Mouse (Mus musculus) kidney, embryonic 15.5 days (tissue): Measurements from ENCODE around the gene St3gal4. TPM values are rescaled to one million over a fixed set of nuclear protein-coding genes. Genes with fewer than 3 reads are reported as not detected.

Experiments
- ATAC-seq: fragments of 200-750 bp; cut with Nextera tagmentation; replicated peaks from 2 replicates; pipeline ENCODE4 v1.8.0; 2017; ENCODE audit warnings: moderate TSS enrichment; ENCODE audit not compliant: low FRiP score
- H3K27ac ChIP-seq: fragments of 300-500 bp; sonication (generic); 2 replicates; pipeline ENCODE4 v1.5.1; 2015; ENCODE audit warnings: mild to moderate bottlenecking, inconsistent platforms
- H3K27me3 ChIP-seq: fragments of 300-500 bp; sonication (generic); 2 replicates; pipeline ENCODE4 v1.6.1; 2015; ENCODE audit warnings: inconsistent platforms
- H3K36me3 ChIP-seq: fragments of 300-500 bp; sonication (generic); 2 replicates; pipeline ENCODE4 v1.6.1; 2015; ENCODE audit warnings: inconsistent platforms
- H3K4me1 ChIP-seq: fragments of 300-500 bp; sonication (generic); 2 replicates; pipeline ENCODE4 v1.6.1; 2015; ENCODE audit warnings: inconsistent platforms
- H3K4me2 ChIP-seq: fragments of 300-500 bp; sonication (generic); 2 replicates; pipeline ENCODE4 v1.6.1; 2015; ENCODE audit warnings: moderate library complexity, mild to moderate bottlenecking, inconsistent platforms
- H3K4me3 ChIP-seq: fragments of 300-500 bp; sonication (generic); replicated peaks from 2 replicates; pipeline ENCODE4 v1.5.1; 2015; ENCODE audit warnings: mild to moderate bottlenecking, inconsistent platforms
- H3K9ac ChIP-seq: fragments of 300-500 bp; sonication (generic); 2 replicates; pipeline ENCODE4 v1.6.1; 2015; ENCODE audit warnings: mild to moderate bottlenecking, inconsistent platforms
- H3K9me3 ChIP-seq: fragments of 300-500 bp; sonication (generic); replicated peaks from 2 replicates; pipeline ENCODE4 v1.6.1; 2016; ENCODE audit warnings: inconsistent platforms
- WGBS: fragments of 180-500 bp; shearing (Covaris S2); methylation state at CpG from one replicate; pipeline ENCODE4 v1.1.7; 2015; ENCODE audit warnings: mixed read lengths; 5-methylcytosine and 5-hydroxymethylcytosine counted together
- polyA plus RNA-seq: library from polyadenylated mRNA; unstranded; fragments of >200 nt; fragmentation: Nextera tagmentation; extraction: Ambion mirVana; gene quantifications from 2 replicates; pipeline ENCODE4 v1.2.1, GENCODE M21; 2015

Gene St3gal4
- polyA plus RNA-seq, 1 experiment from 2014 or later, result 17.8 TPM

- Histone ChIP-seq H3K4me2 (peak overlapping the region; percentile 22), H3K27me3 (no peaks in the 10 kb centered on the region), H3K36me3 (no peaks in the 10 kb centered on the region), H3K9me3 (no peaks in the 10 kb centered on the region), H3K4me1 (peaks cover 27% of the 10 kb centered on the region), H3K4me3 (no peak overlapping the region), H3K9ac (no peak overlapping the region), H3K27ac (no peak overlapping the region)
- ATAC-seq, result no peak
- WGBS, result 22% methylated on average over 19 of the region's 19 CpGs
These were observed 7.0 kb downstream of the St3gal4 start for GRCm38 (mm10) chr9:35111941-35112595.

- no peaks in the 10 kb centered on the region for H3K9me3 ChIP-seq
- H3K27ac ChIP-seq, result no peak overlapping the region
- no peaks in the 10 kb centered on the region for H3K27me3 ChIP-seq
- H3K36me3 ChIP-seq, result no peaks in the 10 kb centered on the region
- H3K4me2 ChIP-seq, result no peak overlapping the region; the same call in 1 of the 2 replicates
- no peak overlapping the region for H3K9ac ChIP-seq
- no peak overlapping the region for H3K4me3 ChIP-seq
- H3K4me1 ChIP-seq, result peaks cover 25% of the 10 kb centered on the region
- no peak for ATAC-seq
- 84% methylated on average over 7 of the region's 7 CpGs for WGBS
These were observed 7.6 kb downstream of the St3gal4 start for GRCm38 (mm10) chr9:35111446-35111845.

- WGBS, result 74% methylated on average over 4 of the region's 4 CpGs
- Histone ChIP-seq H3K4me1 (peaks cover 22% of the 10 kb centered on the region), H3K9ac (no peak overlapping the region), H3K4me2 (no peak overlapping the region), H3K36me3 (no peaks in the 10 kb centered on the region), H3K27me3 (no peaks in the 10 kb centered on the region), H3K27ac (no peak overlapping the region), H3K4me3 (no peak overlapping the region), H3K9me3 (no peaks in the 10 kb centered on the region)
- ATAC-seq, result no peak
These were observed 8.5 kb downstream of the St3gal4 start for GRCm38 (mm10) chr9:35110567-35110966.

GRCm38 (mm10) chr9:35110051-35110450 lies 9.0 kb downstream of the St3gal4 start:
- Histone ChIP-seq H3K27ac (no peak overlapping the region), H3K9me3 (no peaks in the 10 kb centered on the region), H3K4me2 (no peak overlapping the region), H3K4me1 (peaks cover 20% of the 10 kb centered on the region), H3K4me3 (no peak overlapping the region), H3K27me3 (no peaks in the 10 kb centered on the region), H3K36me3 (no peaks in the 10 kb centered on the region), H3K9ac (no peak overlapping the region)
- 88% methylated on average over 5 of the region's 5 CpGs for WGBS
- ATAC-seq, result no peak

- Histone ChIP-seq H3K27ac (no peak overlapping the region), H3K9me3 (no peaks in the 10 kb centered on the region), H3K9ac (no peak overlapping the region), H3K27me3 (no peaks in the 10 kb centered on the region), H3K4me3 (no peak overlapping the region), H3K4me2 (no peak overlapping the region), H3K4me1 (peaks cover 20% of the 10 kb centered on the region), H3K36me3 (no peaks in the 10 kb centered on the region)
- 57% methylated on average over 5 of the region's 5 CpGs for WGBS
- ATAC-seq, result no peak
These were observed 10.2 kb downstream of the St3gal4 start for GRCm38 (mm10) chr9:35108916-35109315.

- H3K4me3 ChIP-seq, result no peak overlapping the region
- peaks cover 20% of the 10 kb centered on the region for H3K4me1 ChIP-seq
- 76% methylated on average over 3 of the region's 3 CpGs for whole genome bisulfite sequencing
- no peaks in the 10 kb centered on the region for H3K36me3 ChIP-seq
- H3K27me3 ChIP-seq, result no peaks in the 10 kb centered on the region
- no peak overlapping the region for H3K9ac ChIP-seq
- H3K27ac ChIP-seq, result no peak overlapping the region
- ATAC-seq, result no peak
- no peaks in the 10 kb centered on the region for H3K9me3 ChIP-seq
- H3K4me2 ChIP-seq, result no peak overlapping the region
These were observed 11.0 kb downstream of the St3gal4 start for GRCm38 (mm10) chr9:35108066-35108465.

- ATAC-seq, result no peak
- H3K9me3 ChIP-seq, result no peaks in the 10 kb centered on the region
- 88% methylated on average over 5 of the region's 5 CpGs for WGBS
- H3K9ac ChIP-seq, result no peak overlapping the region
- no peaks in the 10 kb centered on the region for H3K27me3 ChIP-seq
- H3K4me1 ChIP-seq, result peaks cover 20% of the 10 kb centered on the region
- no peak overlapping the region for H3K4me2 ChIP-seq
- H3K36me3 ChIP-seq, result no peaks in the 10 kb centered on the region
- H3K27ac ChIP-seq, result no peak overlapping the region
- H3K4me3 ChIP-seq, result no peak overlapping the region
These were observed 11.7 kb downstream of the St3gal4 start for GRCm38 (mm10) chr9:35107396-35107795.

- Histone ChIP-seq H3K4me3 (no peak overlapping the region), H3K9me3 (no peaks in the 10 kb centered on the region), H3K4me2 (no peak overlapping the region), H3K27ac (no peak overlapping the region), H3K36me3 (no peaks in the 10 kb centered on the region), H3K27me3 (no peaks in the 10 kb centered on the region), H3K4me1 (peaks cover 11% of the 10 kb centered on the region; the same call in 1 of the 2 replicates), H3K9ac (no peak overlapping the region)
- peak; percentile 66; the same call in 1 of the 2 replicates for ATAC-seq
- WGBS, result 66% methylated on average over 12 of the region's 15 CpGs
These were observed 12.9 kb downstream of the St3gal4 start for GRCm38 (mm10) chr9:35105884-35106880.

- no peak overlapping the region for H3K27ac ChIP-seq
- WGBS, result 68% methylated on average over 2 of the region's 2 CpGs
- ATAC-seq, result no peak
- no peak overlapping the region for H3K9ac ChIP-seq
- H3K9me3 ChIP-seq, result no peaks in the 10 kb centered on the region
- peaks cover 11% of the 10 kb centered on the region; the same call in 1 of the 2 replicates for H3K4me1 ChIP-seq
- H3K4me2 ChIP-seq, result no peak overlapping the region
- H3K4me3 ChIP-seq, result no peak overlapping the region
- H3K27me3 ChIP-seq, result no peaks in the 10 kb centered on the region
- no peaks in the 10 kb centered on the region for H3K36me3 ChIP-seq
These were observed 13.6 kb downstream of the St3gal4 start for GRCm38 (mm10) chr9:35105438-35105837.

GRCm38 (mm10) chr9:35104711-35105110 lies 14.4 kb downstream of the St3gal4 start:
- WGBS, result 79% methylated on average over 4 of the region's 4 CpGs
- H3K4me3 ChIP-seq, result no peak overlapping the region
- H3K4me2 ChIP-seq, result no peak overlapping the region
- peaks cover 11% of the 10 kb centered on the region; the same call in 1 of the 2 replicates for H3K4me1 ChIP-seq
- no peak overlapping the region for H3K9ac ChIP-seq
- no peaks in the 10 kb centered on the region for H3K36me3 ChIP-seq
- no peaks in the 10 kb centered on the region for H3K9me3 ChIP-seq
- no peak overlapping the region for H3K27ac ChIP-seq
- ATAC-seq, result no peak
- no peaks in the 10 kb centered on the region for H3K27me3 ChIP-seq

- Histone ChIP-seq H3K36me3 (no peaks in the 10 kb centered on the region), H3K4me3 (no peak overlapping the region), H3K27ac (no peak overlapping the region), H3K4me1 (no peaks in the 10 kb centered on the region), H3K4me2 (no peak overlapping the region), H3K9me3 (no peaks in the 10 kb centered on the region), H3K27me3 (no peaks in the 10 kb centered on the region), H3K9ac (no peak overlapping the region)
- no peak; the same call in 1 of the 2 replicates for ATAC-seq
- WGBS, result 73% methylated on average over 4 of the region's 4 CpGs
These were observed 20.3 kb downstream of the St3gal4 start for GRCm38 (mm10) chr9:35098762-35099161.

- ATAC-seq, result no peak
- no peaks in the 10 kb centered on the region for H3K36me3 ChIP-seq
- WGBS, result 84% methylated on average over 4 of the region's 4 CpGs
- no peaks in the 10 kb centered on the region for H3K4me1 ChIP-seq
- H3K27me3 ChIP-seq, result no peaks in the 10 kb centered on the region
- H3K9me3 ChIP-seq, result no peaks in the 10 kb centered on the region
- H3K9ac ChIP-seq, result no peak overlapping the region
- no peak overlapping the region for H3K4me2 ChIP-seq
- H3K27ac ChIP-seq, result no peak overlapping the region
- H3K4me3 ChIP-seq, result no peak overlapping the region
These were observed 21.2 kb downstream of the St3gal4 start for GRCm38 (mm10) chr9:35097901-35098300.
